Mouse (Mus musculus): ENCODE results near the gene Ccdc186.
"Not testable (repeated sequence)": the region's sequence is repeated elsewhere in the genome, so short reads cannot be mapped to it uniquely, and the experiment has no call there.

Ccdc186 gene

DNA sequence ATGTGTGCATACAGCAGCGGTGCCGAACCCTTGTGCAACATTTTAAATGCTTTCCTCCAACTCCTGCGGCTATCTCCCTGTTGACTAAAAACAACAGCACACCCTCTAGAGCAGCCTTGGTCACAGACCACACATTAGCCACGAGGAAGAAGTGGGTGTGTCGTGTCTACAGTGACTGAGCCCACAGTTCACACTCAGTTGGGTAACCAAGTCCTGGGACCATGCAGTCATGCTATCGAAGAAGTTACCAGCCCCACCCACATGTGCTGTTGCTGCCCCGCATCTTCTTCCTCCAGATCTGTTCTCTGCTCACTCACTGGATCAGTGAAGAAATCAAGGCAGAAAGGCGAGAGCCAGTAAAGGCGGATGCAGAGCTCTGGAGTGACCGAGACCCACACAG lies 65.6 kb downstream of the Ccdc186 start:
- DNase-seq (ENCODE audit: low spot score in 2 of 2), result no peak

- not testable (repeated sequence) for DNase-seq (ENCODE audit: low spot score in 2 of 2)
These were observed 67.5 kb downstream of the Ccdc186 start for GRCm38 (mm10) chr19:56754456-56754855.

DNA sequence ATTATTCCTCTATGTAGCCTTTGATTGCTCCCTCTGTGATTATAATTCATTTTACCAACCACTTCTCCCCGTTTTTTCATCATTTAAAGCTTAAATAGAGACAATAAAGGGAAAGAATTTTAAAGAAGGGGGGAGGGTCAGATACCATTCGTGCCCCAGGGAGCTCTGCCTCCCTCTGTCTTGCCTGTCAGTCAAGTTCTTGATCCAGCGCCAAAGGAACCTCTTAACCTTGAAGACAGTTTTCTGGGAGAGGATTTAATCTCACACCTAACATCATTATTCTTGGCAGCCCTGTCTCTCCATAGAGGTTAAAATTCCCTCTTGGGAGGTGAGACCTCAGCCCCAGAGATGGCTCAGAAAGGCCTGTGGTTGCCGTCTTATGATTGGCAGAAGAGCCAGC lies 71.3 kb downstream of the Ccdc186 start:
- DNase-seq (ENCODE audit: low spot score in 2 of 2), result no peak

DNA sequence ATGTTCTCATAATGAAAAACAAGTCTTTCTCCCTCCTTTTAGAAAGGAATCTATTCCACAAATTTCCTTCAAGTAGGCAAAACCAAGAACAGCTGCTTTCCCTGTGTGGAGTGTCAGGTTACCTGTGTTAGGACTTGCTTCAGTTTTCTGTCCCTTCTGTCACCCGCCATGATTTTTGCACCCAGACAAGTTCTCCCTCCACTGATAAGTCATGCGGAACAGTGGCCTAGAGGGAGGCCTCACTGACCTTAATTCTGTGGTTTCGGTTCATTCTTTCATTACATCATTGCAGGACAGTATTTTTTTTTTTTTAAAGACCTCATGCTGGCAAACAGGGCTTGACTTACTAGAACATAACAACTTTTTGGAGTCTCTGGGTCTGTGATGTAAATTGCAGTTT lies 72.6 kb downstream of the Ccdc186 start:
- no peak for DNase-seq (ENCODE audit: low spot score in 2 of 2)

DNA sequence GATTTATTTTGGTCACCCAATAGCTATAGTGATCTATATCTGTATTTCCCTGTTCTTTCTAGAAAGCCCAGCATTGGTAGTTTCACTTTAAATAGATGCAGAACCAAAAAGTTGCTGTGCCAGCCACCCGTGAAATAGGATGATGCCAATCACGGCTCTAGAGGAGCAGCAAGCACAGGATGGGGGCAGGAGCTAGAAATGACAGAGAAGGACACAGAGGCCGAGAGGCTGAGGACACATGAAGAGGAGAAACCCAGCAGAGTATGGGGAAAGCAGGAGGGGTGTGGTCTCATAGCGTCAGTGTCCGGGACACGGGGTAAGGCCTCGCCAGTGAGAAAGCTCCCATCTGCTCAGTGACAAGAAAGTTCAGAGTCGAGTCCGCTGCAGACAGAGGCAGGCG lies 74.1 kb downstream of the Ccdc186 start:
- DNase-seq (ENCODE audit: low spot score in 2 of 2), result no peak

DNA sequence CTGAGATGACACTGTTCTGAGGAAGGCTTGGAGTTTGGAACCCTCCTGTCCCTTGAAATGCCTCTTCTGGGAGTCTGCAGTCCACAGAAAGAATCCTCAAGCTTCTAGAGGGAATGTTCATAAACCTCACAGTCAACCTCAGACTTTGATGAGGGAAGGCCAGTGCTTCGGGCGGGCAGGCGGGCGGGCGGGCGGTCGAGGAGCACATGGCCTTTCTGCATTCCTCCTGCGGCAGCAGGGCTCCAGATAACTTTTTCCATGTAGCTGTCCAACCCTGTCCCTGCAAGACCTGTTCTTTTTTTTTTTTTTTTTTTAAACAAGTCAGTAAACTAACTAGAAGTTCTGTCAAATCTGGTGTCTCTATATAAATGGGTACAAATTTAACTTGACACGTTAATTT lies 75.4 kb downstream of the Ccdc186 start:
- no peak for DNase-seq (ENCODE audit: low spot score in 2 of 2)

- no peak for DNase-seq (ENCODE audit: low spot score in 2 of 2)
These were observed 76.5 kb downstream of the Ccdc186 start for GRCm38 (mm10) chr19:56745528-56745927.

DNA sequence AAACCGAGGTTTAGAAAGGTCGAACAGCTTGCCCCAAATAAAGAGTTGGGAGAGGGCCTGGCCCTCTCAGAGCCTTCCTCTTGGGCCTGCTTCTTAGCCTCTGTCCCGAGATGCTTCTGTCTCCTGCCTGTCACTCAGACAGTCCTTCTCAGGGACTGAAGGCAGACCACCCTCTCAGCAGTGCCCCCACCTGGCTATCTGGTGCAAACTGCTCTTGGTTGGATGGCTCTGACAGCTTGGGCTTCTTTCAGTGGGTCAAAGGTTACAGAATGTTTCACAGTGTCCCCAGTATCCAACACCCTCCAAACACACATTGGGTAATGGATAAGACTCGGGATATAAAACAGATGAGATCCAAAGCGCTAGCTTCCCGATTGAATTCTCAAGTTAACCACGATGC lies 76.9 kb downstream of the Ccdc186 start:
- no peak for DNase-seq (ENCODE audit: low spot score in 2 of 2)

Measured in frontal cortex, postnatal 36 days (tissue).